19 mouse cellular contexts compared by ENCODE assay signal in the genomic region with DNA sequence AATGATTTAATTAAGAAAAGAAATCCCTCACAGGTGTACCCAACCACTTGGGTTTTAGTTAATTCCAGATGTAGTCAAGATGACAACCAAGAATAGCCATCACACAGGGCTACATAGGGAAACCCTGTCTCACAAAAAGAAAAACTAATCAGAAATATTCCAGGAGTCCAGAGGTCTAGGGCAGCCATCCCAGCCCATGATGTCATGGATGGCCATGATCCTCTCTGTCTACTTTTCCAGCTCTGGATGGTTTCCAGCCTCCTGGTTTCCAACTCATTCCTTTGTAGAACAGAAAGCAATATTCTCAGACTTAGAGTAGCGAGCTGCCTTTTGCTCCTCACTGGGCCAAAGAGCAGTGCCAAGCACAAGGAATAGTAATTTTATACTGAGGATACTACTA.
DNase-seq lines count a peak whose midpoint lies in the region; ATAC-seq and TF ChIP-seq lines count a peak whose summit lies in the region.
"Had no signal": no experiment of that assay in that cellular context is flagged by ENCODE, and none has a peak within 500 bp of the region (broad histone marks: within the 10 kb centered on the region; RNA-seq: fewer than 3 reads in every experiment).

No protein-coding gene starts in this region.

- ATAC-seq in liver, embryonic 11.5 days (replicated peaks; ENCODE audit: low FRiP score): no peak
- ATAC-seq in kidney, embryonic 16.5 days (ENCODE audit: low FRiP score, low TSS enrichment): no peak
- ATAC-seq in cerebellum, adult (ENCODE audit: insufficient number of reproducible peaks, low FRiP score, low TSS enrichment): no peak
- ATAC-seq: forebrain, embryonic 16.5 days; intestine, postnatal 0 days; midbrain, embryonic 13.5 days had no signal

- TF ChIP-seq POLR2A in liver, adult 2 months (IDR thresholded peaks at IDR 0.05; ENCODE audit: extremely low read depth, insufficient read depth, low read length): no peak

- no peaks in the 10 kb centered on the region for H3K9me3 ChIP-seq in liver, embryonic 11.5 days (ENCODE audit: control insufficient read depth, low read length)
- H3K9me3 ChIP-seq in kidney, embryonic 16.5 days (ENCODE audit: low read length): no peaks in the 10 kb centered on the region
- H3K9me3 ChIP-seq: hindbrain, embryonic 15.5 days; midbrain, embryonic 13.5 days had no signal

- no peaks in the 10 kb centered on the region for H3K36me3 ChIP-seq in liver, adult 2 months (ENCODE audit: control insufficient read depth, insufficient read depth, low read length)
- H3K36me3 ChIP-seq in liver, embryonic 11.5 days (ENCODE audit: control insufficient read depth, insufficient read depth, low read length): no peaks in the 10 kb centered on the region
- no peaks in the 10 kb centered on the region for H3K36me3 ChIP-seq in kidney, embryonic 16.5 days (ENCODE audit: insufficient read depth, low read length)
- H3K36me3 ChIP-seq: G1E; hindbrain, embryonic 15.5 days; midbrain, embryonic 13.5 days had no signal

- no peaks in the 10 kb centered on the region for H3K79me2 ChIP-seq in liver, adult 2 months (ENCODE audit: control insufficient read depth, insufficient read depth, low read length)

- H3K4me3 ChIP-seq in liver, adult 2 months (ENCODE audit: insufficient read depth, low read depth, low read length): no peak overlapping the region
- no peak overlapping the region for H3K4me3 ChIP-seq in liver, embryonic 11.5 days (ENCODE audit: low read depth, low read length)
- H3K4me3 ChIP-seq in kidney, embryonic 16.5 days (ENCODE audit: low read length): no peak overlapping the region
- H3K4me3 ChIP-seq: hindbrain, embryonic 15.5 days; midbrain, embryonic 13.5 days had no signal

- H3K27ac ChIP-seq in liver, adult 2 months (replicated peaks; ENCODE audit: insufficient read depth, low read depth, low read length): no peak overlapping the region
- H3K27ac ChIP-seq in liver, embryonic 11.5 days (ENCODE audit: low read depth, low read length): no peak overlapping the region
- H3K27ac ChIP-seq in kidney, embryonic 16.5 days (ENCODE audit: low read length): no peak overlapping the region
- H3K27ac ChIP-seq: hindbrain, embryonic 15.5 days; liver, embryonic 14.5 days; macrophage; midbrain, embryonic 13.5 days; stomach, postnatal 0 days had no signal

- 81% methylated on average over 1 of the region's 1 CpGs for WGBS in liver, adult 2 months
- WGBS in liver, embryonic 11.5 days: 80% methylated on average over 1 of the region's 1 CpGs
- WGBS in kidney, embryonic 16.5 days: 94% methylated on average over 1 of the region's 1 CpGs

- no peaks in the 10 kb centered on the region for H3K4me1 ChIP-seq in liver, adult 2 months (ENCODE audit: control insufficient read depth, insufficient read depth, low read length)
- H3K4me1 ChIP-seq in liver, embryonic 11.5 days (replicated peaks; ENCODE audit: control insufficient read depth, insufficient read depth, low read length): no peaks in the 10 kb centered on the region
- H3K4me1 ChIP-seq in kidney, embryonic 16.5 days (ENCODE audit: insufficient read depth, low read length): peaks cover 22% of the 10 kb centered on the region

- peak; percentile 6 for DNase-seq in liver, adult 2 months (ENCODE audit: extremely low read depth, low read depth, low spot score)
- DNase-seq in liver, embryonic 11.5 days (ENCODE audit: low spot score): no peak
- peak; percentile 75 for DNase-seq in adipocyte (ENCODE audit: low spot score)
- DNase-seq in gastrocnemius, postnatal 10 days: peak; percentile 72
- peak; percentile 36 for DNase-seq in heart, postnatal 25 days (ENCODE audit: low spot score)
- DNase-seq: adrenal gland, postnatal 25 days; cerebellum, adult 9-11 months; kidney, postnatal 10 days; thymus, postnatal 4 days had no signal

- H3K27me3 ChIP-seq in liver, adult 2 months (ENCODE audit: control insufficient read depth, insufficient read depth, low read length): peaks cover 14% of the 10 kb centered on the region; the same call in 1 of the 2 replicates
- H3K27me3 ChIP-seq in liver, embryonic 11.5 days (replicated peaks; ENCODE audit: control insufficient read depth, insufficient read depth, low read length): peaks cover 29% of the 10 kb centered on the region
- H3K27me3 ChIP-seq in kidney, embryonic 16.5 days (ENCODE audit: insufficient read depth, low read length): peaks cover 30% of the 10 kb centered on the region

- intact Hi-C loops in heart, postnatal 25 days (cut with DNase I): no loop called here

- no peak overlapping the region for H3K9ac ChIP-seq in liver, adult 2 months (ENCODE audit: low read depth, low read length)
- H3K9ac ChIP-seq in liver, embryonic 11.5 days (ENCODE audit: low read depth, low read length): no peak overlapping the region
- H3K9ac ChIP-seq in kidney, embryonic 16.5 days (replicated peaks; ENCODE audit: low read length): no peak overlapping the region
- H3K9ac ChIP-seq: hindbrain, embryonic 15.5 days; liver, embryonic 14.5 days; midbrain, embryonic 13.5 days had no signal

- H3K4me2 ChIP-seq in liver, embryonic 11.5 days: no peak overlapping the region
- H3K4me2 ChIP-seq in kidney, embryonic 16.5 days (replicated peaks; ENCODE audit: low read depth, low read length): no peak overlapping the region
- H3K4me2 ChIP-seq: hindbrain, embryonic 15.5 days; midbrain, embryonic 13.5 days had no signal

- no peak for TF ChIP-seq CTCF in liver, adult 2 months (IDR thresholded peaks at IDR 0.05; ENCODE audit: low read depth, low read length)
